Mouse (Mus musculus) embryonic facial prominence, embryonic 13.5 days (tissue): ENCODE results near the gene Actr1b. TPM values are rescaled to one million over a fixed set of nuclear protein-coding genes. Genes with fewer than 3 reads are reported as not detected.

ENCODE experiments used
- ATAC-seq: fragments of 200-750 bp; cut with Nextera tagmentation; 2 replicates; pipeline ENCODE4 v1.8.0; 2017; ENCODE audit warnings: low read depth; ENCODE audit not compliant: insufficient number of reproducible peaks, insufficient read depth, low FRiP score, low TSS enrichment
- H3K27ac ChIP-seq: fragments of 300-500 bp; sonication (generic); 2 replicates; pipeline ENCODE4 v1.5.1; 2015; ENCODE audit warnings: moderate library complexity, mild to moderate bottlenecking, inconsistent platforms
- H3K27me3 ChIP-seq: fragments of 300-500 bp; sonication (generic); 2 replicates; pipeline ENCODE4 v1.6.1; 2015; ENCODE audit warnings: mild to moderate bottlenecking, inconsistent platforms
- H3K36me3 ChIP-seq: fragments of 300-500 bp; sonication (generic); 2 replicates; pipeline ENCODE4 v1.6.1; 2015; ENCODE audit warnings: mild to moderate bottlenecking, inconsistent platforms
- H3K4me1 ChIP-seq: fragments of 300-500 bp; sonication (generic); 2 replicates; pipeline ENCODE4 v1.6.1; 2015; ENCODE audit warnings: inconsistent platforms
- H3K4me2 ChIP-seq: fragments of 300-500 bp; sonication (generic); 2 replicates; pipeline ENCODE4 v1.6.1; 2015; ENCODE audit warnings: moderate library complexity, mild to moderate bottlenecking, inconsistent platforms
- H3K4me3 ChIP-seq: fragments of 300-500 bp; sonication (generic); 2 replicates; pipeline ENCODE4 v1.5.1; 2015; ENCODE audit warnings: mild to moderate bottlenecking, inconsistent platforms
- H3K9ac ChIP-seq: fragments of 300-500 bp; sonication (generic); 2 replicates; pipeline ENCODE4 v1.6.1; 2015; ENCODE audit warnings: mild to moderate bottlenecking, inconsistent platforms
- H3K9me3 ChIP-seq: fragments of 300-500 bp; sonication (generic); 2 replicates; pipeline ENCODE4 v1.6.1; 2016; ENCODE audit warnings: inconsistent platforms
- WGBS: fragments of 180-500 bp; shearing (Covaris S2); methylation state at CpG from one replicate; pipeline ENCODE4 v1.1.7; 2015; ENCODE audit warnings: mixed read lengths; 5-methylcytosine and 5-hydroxymethylcytosine counted together
- polyA plus RNA-seq: library from polyadenylated mRNA; unstranded; fragments of >200 nt; fragmentation: Nextera tagmentation; extraction: Ambion mirVana; gene quantifications from 2 replicates; pipeline ENCODE4 v1.2.1, GENCODE M21; 2015

Actr1b gene
- polyA plus RNA-seq, 1 experiment from 2014 or later, result 103 TPM

GRCm38 (mm10) chr1:36696411-36696810 lies 17.8 kb downstream of the Actr1b start:
- Histone ChIP-seq H3K27me3 (no peaks in the 10 kb centered on the region), H3K4me1 (peaks cover 10% of the 10 kb centered on the region), H3K36me3 (peaks cover 53% of the 10 kb centered on the region), H3K9me3 (no peaks in the 10 kb centered on the region), H3K4me2 (no peak overlapping the region), H3K4me3 (no peak overlapping the region), H3K27ac (no peak overlapping the region), H3K9ac (no peak overlapping the region)
- ATAC-seq, result no peak
- WGBS, result 66% methylated on average over 6 of the region's 6 CpGs

GRCm38 (mm10) chr1:36694871-36695270 lies 19.4 kb downstream of the Actr1b start:
- no peaks in the 10 kb centered on the region for H3K27me3 ChIP-seq
- H3K9me3 ChIP-seq, result no peaks in the 10 kb centered on the region
- no peak overlapping the region for H3K4me3 ChIP-seq
- no peak overlapping the region for H3K4me2 ChIP-seq
- H3K4me1 ChIP-seq, result peaks cover 14% of the 10 kb centered on the region
- peaks cover 37% of the 10 kb centered on the region for H3K36me3 ChIP-seq
- WGBS, result 88% methylated on average over 6 of the region's 6 CpGs
- no peak overlapping the region for H3K27ac ChIP-seq
- no peak overlapping the region for H3K9ac ChIP-seq
- no peak for ATAC-seq

- Histone ChIP-seq H3K27me3 (no peaks in the 10 kb centered on the region), H3K4me2 (peak within 1 kb of the TSS; percentile 89), H3K27ac (no peak within 1 kb of the TSS; the same call in 1 of the 2 replicates), H3K36me3 (peaks cover 23% of the 10 kb centered on the region), H3K9me3 (no peaks in the 10 kb centered on the region), H3K4me1 (peaks cover 14% of the 10 kb centered on the region), H3K9ac (peak within 1 kb of the TSS; percentile 90), H3K4me3 (peak within 1 kb of the TSS; percentile 80)
- peak; percentile 93 for ATAC-seq
- WGBS, result 1% methylated on average over 68 of the region's 68 CpGs
Observed at GRCm38 (mm10) chr1:36691271-36692155, 22.7 kb downstream of the Actr1b start, which contains the start of gene Cox5b. Gene Cox5b, plus strand, starts transcription at chr1:36691449.

- H3K4me3 ChIP-seq, result peak overlapping the region; percentile 80
- no peaks in the 10 kb centered on the region for H3K9me3 ChIP-seq
- peaks cover 23% of the 10 kb centered on the region for H3K36me3 ChIP-seq
- peak overlapping the region; percentile 69 for H3K9ac ChIP-seq
- H3K27ac ChIP-seq, result no peak overlapping the region; the same call in 1 of the 2 replicates
- no peaks in the 10 kb centered on the region for H3K27me3 ChIP-seq
- ATAC-seq, result no peak
- WGBS, result 56% methylated on average over 11 of the region's 11 CpGs
- peak overlapping the region; percentile 89 for H3K4me2 ChIP-seq
- peaks cover 14% of the 10 kb centered on the region for H3K4me1 ChIP-seq
Observed at GRCm38 (mm10) chr1:36690671-36691235, 23.5 kb downstream of the Actr1b start.

GRCm38 (mm10) chr1:36683810-36684467 lies 30.3 kb downstream of the Actr1b start:
- Histone ChIP-seq H3K4me3 (no peak overlapping the region), H3K9ac (no peak overlapping the region), H3K36me3 (no peaks in the 10 kb centered on the region), H3K27me3 (no peaks in the 10 kb centered on the region), H3K9me3 (no peaks in the 10 kb centered on the region), H3K27ac (no peak overlapping the region; the same call in 1 of the 2 replicates), H3K4me1 (peaks cover 8% of the 10 kb centered on the region; the same call in 1 of the 2 replicates), H3K4me2 (0 out of 2 replicates have a peak overlapping the region, but pooled peaks have one; percentile 7)
- WGBS, result 9% methylated on average over 13 of the region's 13 CpGs
- ATAC-seq, result no peak; the same call in 1 of the 2 replicates

GRCm38 (mm10) chr1:36682620-36683355 lies 31.4 kb downstream of the Actr1b start, which contains the start of gene Fam178b:
Gene Fam178b, minus strand, starts transcription at chr1:36683183.
- Histone ChIP-seq H3K4me3 (no peak within 1 kb of the TSS), H3K27me3 (no peaks in the 10 kb centered on the region), H3K27ac (no peak within 1 kb of the TSS; the same call in 1 of the 2 replicates), H3K4me1 (peaks cover 8% of the 10 kb centered on the region; the same call in 1 of the 2 replicates), H3K4me2 (0 out of 2 replicates have a peak within 1 kb of the TSS, but pooled peaks have one; percentile 7), H3K36me3 (no peaks in the 10 kb centered on the region), H3K9me3 (no peaks in the 10 kb centered on the region), H3K9ac (no peak within 1 kb of the TSS)
- WGBS, result 92% methylated on average over 38 of the region's 39 CpGs
- no peak for ATAC-seq

GRCm38 (mm10) chr1:36680893-36681292 lies 33.3 kb downstream of the Actr1b start:
- 58% methylated on average over 7 of the region's 7 CpGs for WGBS
- H3K36me3 ChIP-seq, result no peaks in the 10 kb centered on the region
- no peak overlapping the region for H3K27ac ChIP-seq
- no peak overlapping the region for H3K4me3 ChIP-seq
- no peaks in the 10 kb centered on the region for H3K27me3 ChIP-seq
- H3K9me3 ChIP-seq, result no peaks in the 10 kb centered on the region
- no peak overlapping the region for H3K9ac ChIP-seq
- no peak overlapping the region for H3K4me2 ChIP-seq
- no peak for ATAC-seq
- H3K4me1 ChIP-seq, result peaks cover 8% of the 10 kb centered on the region; the same call in 1 of the 2 replicates

- H3K4me2 ChIP-seq, result no peak overlapping the region
- H3K36me3 ChIP-seq, result no peaks in the 10 kb centered on the region
- no peaks in the 10 kb centered on the region for H3K9me3 ChIP-seq
- no peaks in the 10 kb centered on the region for H3K27me3 ChIP-seq
- ATAC-seq, result no peak
- H3K9ac ChIP-seq, result no peak overlapping the region
- no peak overlapping the region for H3K4me3 ChIP-seq
- H3K27ac ChIP-seq, result no peak overlapping the region
- WGBS, result 58% methylated on average over 3 of the region's 3 CpGs
- H3K4me1 ChIP-seq, result peaks cover 6% of the 10 kb centered on the region
Observed at GRCm38 (mm10) chr1:36674936-36675335, 39.3 kb downstream of the Actr1b start.

GRCm38 (mm10) chr1:36672648-36673350 lies 41.4 kb downstream of the Actr1b start:
- Histone ChIP-seq H3K4me3 (no peak overlapping the region), H3K36me3 (no peaks in the 10 kb centered on the region), H3K27ac (peak overlapping the region; percentile 66; the same call in 1 of the 2 replicates), H3K4me2 (peak overlapping the region; percentile 39), H3K9me3 (no peaks in the 10 kb centered on the region), H3K4me1 (peaks cover 6% of the 10 kb centered on the region), H3K27me3 (no peaks in the 10 kb centered on the region), H3K9ac (peak overlapping the region; percentile 12; the same call in 1 of the 2 replicates)
- 22% methylated on average over 16 of the region's 16 CpGs for WGBS
- ATAC-seq, result no peak

- no peaks in the 10 kb centered on the region for H3K9me3 ChIP-seq
- no peaks in the 10 kb centered on the region for H3K27me3 ChIP-seq
- H3K27ac ChIP-seq, result no peak overlapping the region
- H3K4me3 ChIP-seq, result no peak overlapping the region
- H3K9ac ChIP-seq, result no peak overlapping the region
- ATAC-seq, result no peak
- no peak overlapping the region for H3K4me2 ChIP-seq
- H3K36me3 ChIP-seq, result no peaks in the 10 kb centered on the region
- WGBS, result 92% methylated on average over 10 of the region's 10 CpGs
- peaks cover 6% of the 10 kb centered on the region for H3K4me1 ChIP-seq
Observed at GRCm38 (mm10) chr1:36671260-36671659, 43.0 kb downstream of the Actr1b start.
